Mouse (Mus musculus) stomach, postnatal 0 days (tissue): ENCODE measurements at regions not wholly inside any gene's neighbourhood (a gene's known extent, or its start where the extent isn't known, plus 50 kb on each side); places are given as distances from the start of the nearest gene placed in this dataset.

Experiments
- CTCF ChIP-seq: IDR thresholded peaks from 2 replicates; pipeline ENCODE4 v1.5.1; 2016; ENCODE audit warnings: antibody characterized with exemption, low read depth, mild to moderate bottlenecking, moderate library complexity
- EP300 ChIP-seq: optimal IDR thresholded peaks from 2 replicates; pipeline ENCODE3; 2016; ENCODE audit warnings: antibody characterized with exemption

- TF ChIP-seq CTCF: no peak
- TF ChIP-seq EP300: no peak
Measured at GRCm38 (mm10) chr8:103993897-103994296, 107.5 kb upstream of the Cdh5 start.
